Mouse (Mus musculus) layer of hippocampus, adult 2 months (tissue): ENCODE measurements at regions not wholly inside any gene's neighbourhood (a gene's known extent, or its start where the extent isn't known, plus 50 kb on each side); places are given as distances from the start of the nearest gene placed in this dataset.

ENCODE experiments used
- DNase-seq, 2 experiments: peaks; one replicate each; pipeline ENCODE4 v3.0.0; 2022; ENCODE audit warnings: low spot score in 2 of 2
- H3K27ac ChIP-seq: fragments of 200-600 bp; 2 replicates; pipeline ENCODE4 v1.8.1; 2022
- H3K4me3 ChIP-seq: fragments of 200-600 bp; 2 replicates; pipeline ENCODE4 v1.8.1; 2022; ENCODE audit warnings: mild to moderate bottlenecking
- CTCF ChIP-seq: fragments of 200-600 bp; conservative IDR thresholded peaks from 2 replicates; pipeline ENCODE4 v1.8.1; 2022; ENCODE audit warnings: antibody characterized with exemption, mild to moderate bottlenecking, moderate library complexity

DNA sequence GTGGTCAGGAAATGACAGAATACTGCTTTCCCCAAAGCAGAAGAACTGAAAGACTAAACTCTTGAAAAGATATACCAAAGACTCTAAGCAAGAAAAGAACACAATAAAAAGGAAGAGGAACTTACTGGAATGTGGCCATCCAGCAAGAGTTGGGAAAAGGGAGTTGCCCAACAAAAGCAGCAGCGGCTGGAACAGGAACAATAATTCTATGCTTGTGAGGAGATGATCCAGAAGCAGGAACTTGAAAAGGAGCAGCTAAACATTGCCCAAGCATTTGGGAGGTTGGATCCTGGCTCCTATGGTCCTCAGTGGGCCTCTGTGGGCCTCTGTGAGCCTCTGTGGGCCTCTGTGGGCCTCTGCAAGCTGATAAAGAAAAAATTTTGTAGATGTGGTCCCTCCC, 97.7 kb upstream of the Hpf1 start:
- Histone ChIP-seq H3K4me3 (no peak overlapping the region), H3K27ac (no peak overlapping the region)
- no peak for TF ChIP-seq CTCF
- no peak for DNase-seq

DNA sequence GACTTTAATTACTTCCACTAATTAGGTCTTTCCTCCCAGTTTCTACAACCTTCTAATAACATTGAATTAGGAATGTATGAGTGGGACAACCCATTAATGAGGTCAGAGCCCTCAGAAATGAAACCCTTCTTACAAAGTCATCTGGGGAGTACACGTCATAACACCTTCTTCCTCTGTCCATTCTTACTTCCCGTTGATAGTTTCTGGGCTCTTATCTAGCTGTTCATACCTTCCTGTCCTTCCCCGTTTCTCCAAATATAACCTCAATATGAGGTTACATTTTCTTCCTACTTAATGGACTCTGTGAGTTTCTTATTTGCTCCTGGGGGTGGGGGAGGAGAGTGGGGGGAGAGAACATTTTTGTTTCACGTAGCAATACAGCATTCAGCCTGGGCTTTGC, 85.4 kb upstream of the Hpf1 start:
- H3K27ac ChIP-seq = no peak overlapping the region
- no peak for TF ChIP-seq CTCF
- DNase-seq = no peak
- no peak overlapping the region for H3K4me3 ChIP-seq

DNA sequence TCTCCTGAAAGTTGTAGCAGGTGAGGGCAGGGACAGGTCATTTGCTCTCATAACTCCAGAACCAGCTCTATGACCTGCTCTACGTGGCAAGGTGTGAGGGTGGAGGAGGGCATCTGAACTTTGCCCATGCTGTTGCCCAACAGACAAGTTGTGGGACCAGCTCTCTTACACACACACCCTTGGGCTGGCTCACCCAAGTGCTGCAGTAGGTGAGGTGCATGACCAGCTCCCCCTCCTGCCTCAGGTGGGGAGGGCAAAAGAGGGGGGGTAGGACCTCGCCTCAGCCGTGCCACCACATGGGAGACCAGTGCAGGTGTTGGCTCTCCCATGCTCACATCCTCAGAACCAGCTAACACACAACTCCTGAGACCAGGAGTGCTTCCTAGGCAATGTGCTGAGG, 83.4 kb upstream of the Hpf1 start:
- TF ChIP-seq CTCF = no peak
- no peak overlapping the region for H3K27ac ChIP-seq
- DNase-seq = no peak
- H3K4me3 ChIP-seq = no peak overlapping the region

DNA sequence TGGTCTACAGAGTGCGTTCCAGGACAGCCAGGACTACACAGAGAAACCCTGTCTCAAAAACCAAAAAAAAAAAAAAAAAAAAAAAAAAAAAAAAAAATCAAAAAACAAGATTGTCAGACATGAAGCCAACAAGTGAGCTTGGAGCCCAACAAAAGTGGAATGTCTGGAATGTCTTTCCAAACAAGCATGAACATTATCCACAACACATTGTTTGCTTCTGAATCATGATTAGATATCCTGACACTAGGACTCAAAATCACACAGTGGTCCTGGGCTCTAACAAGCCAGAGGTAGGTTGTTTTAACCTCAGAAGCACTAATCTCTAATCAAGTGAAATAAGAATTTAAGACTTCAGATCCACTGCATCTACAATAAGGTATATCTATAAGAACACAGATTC, 80.4 kb upstream of the Hpf1 start:
- no peak for DNase-seq
- no peak overlapping the region for H3K27ac ChIP-seq
- TF ChIP-seq CTCF = no peak
- H3K4me3 ChIP-seq = no peak overlapping the region

DNA sequence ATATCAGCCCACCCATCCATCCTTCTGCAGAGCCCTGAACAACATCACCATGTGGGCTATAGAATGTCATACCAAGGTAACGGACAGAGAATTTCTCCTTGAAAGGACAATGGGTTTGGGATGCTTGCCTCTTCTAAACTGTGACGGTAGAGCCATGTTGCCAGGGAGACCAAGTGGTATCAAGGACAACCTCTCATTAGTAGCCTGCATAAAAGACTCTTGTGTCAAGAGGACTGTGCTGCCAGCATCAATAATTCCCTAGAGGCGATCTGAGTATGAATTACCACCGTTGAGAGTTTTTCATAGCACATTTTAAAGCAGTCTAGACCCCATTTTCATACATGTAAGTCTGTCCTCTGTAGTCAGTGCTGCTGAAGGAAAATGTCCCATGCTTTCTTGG, 79.3 kb upstream of the Hpf1 start:
- Histone ChIP-seq H3K27ac (no peak overlapping the region), H3K4me3 (no peak overlapping the region)
- peak in 1 of 2 experiments; percentile 16 for DNase-seq
- TF ChIP-seq CTCF = no peak

DNA sequence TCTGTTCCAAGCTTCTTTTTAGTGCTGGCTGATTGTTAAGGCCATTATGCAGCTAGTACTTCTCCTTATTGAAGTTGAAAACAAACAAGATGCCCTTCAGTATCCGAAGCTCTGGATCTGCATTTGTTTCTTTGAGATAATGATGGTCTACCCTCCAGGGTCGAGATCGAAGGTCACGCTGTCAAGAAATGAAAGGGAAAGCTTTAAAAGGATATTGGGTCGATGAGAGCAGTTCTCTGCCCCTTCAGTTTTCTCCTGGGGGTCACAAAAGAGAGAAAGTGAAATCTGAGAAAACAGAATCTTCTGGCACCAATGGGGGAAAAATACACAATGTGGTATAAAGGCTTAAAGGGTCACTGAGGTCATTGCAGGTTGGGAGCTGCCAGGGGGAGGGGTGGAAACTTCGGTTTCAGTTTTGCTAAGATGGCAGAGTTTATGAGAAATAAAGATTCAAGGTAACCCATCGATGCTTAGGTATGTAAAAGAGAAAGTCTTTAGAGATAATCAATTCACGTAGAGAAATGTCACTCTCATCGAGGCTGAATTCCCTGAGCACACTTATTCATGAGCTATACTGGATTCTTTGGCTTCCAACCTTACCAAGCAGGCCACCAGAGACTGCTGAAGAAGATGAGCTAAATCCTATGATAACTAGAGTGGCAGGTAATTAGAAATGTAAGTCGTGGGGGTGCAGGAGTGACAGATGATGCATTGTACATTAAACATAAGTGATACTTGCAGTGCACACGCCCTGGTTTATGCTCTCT, 64.4 kb upstream of the Hpf1 start:
- no peak for DNase-seq
- Histone ChIP-seq H3K27ac (no peak overlapping the region), H3K4me3 (no peak overlapping the region)
- no peak for TF ChIP-seq CTCF

DNA sequence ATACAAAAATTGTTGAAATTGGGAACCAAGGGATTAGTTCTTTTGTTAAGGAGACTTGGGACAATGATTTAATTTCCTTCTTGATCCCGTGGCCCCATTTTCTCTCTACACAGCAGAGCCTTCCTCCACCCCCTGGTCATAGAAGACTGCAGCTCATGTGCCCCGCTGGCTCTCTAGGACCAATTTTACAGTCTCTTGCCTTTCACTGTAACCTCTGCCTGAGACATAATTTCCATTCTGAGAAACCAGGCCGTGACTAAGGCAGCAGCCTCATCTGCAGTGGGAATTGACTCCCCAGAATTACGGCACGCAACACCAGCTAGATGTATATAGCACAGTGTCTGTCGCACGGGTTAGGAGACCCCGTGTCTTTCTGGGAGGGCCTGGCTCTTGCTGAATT, 63.0 kb upstream of the Hpf1 start:
- Histone ChIP-seq H3K27ac (no peak overlapping the region), H3K4me3 (no peak overlapping the region)
- DNase-seq = no peak
- TF ChIP-seq CTCF = no peak

DNA sequence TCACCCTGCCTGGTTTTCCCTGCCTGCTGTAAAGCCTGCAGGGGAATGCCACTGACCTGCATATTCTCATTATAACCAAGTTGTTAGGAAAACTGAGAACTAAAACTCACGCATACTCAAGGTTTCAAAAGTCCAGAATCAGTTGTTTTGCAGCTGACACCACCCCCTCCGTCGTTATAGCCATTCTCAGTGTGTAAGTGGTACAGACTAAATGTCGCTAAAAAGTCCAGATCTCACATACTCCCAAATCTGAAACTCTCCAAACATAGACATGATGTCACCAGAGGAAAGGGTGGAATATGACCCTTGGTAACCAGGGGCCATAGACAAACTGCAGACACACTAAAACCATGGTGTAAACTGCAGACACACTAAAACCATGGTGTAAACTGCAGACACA, 61.1 kb upstream of the Hpf1 start:
- no peak overlapping the region for H3K27ac ChIP-seq
- DNase-seq = no peak
- H3K4me3 ChIP-seq = no peak overlapping the region
- TF ChIP-seq CTCF = no peak

DNA sequence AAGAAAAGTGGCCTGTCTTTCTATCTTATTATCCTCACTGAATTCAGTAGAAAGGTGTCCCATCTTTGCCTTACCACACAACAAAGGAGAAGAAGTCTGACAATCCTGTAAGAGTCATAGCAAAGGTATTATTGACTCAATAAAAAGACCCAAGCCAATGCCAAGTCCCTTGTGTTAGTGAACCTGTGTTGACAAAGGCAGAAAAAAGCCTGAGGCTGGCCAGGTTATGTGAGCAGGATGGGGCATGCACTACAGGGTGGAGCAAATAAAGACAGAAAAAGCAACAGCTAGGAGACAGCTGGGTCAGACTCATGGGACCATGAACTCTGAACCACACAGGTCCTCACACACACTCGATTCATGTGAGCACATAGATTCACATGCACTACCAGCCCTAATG, 59.7 kb upstream of the Hpf1 start:
- no peak for DNase-seq
- no peak for TF ChIP-seq CTCF
- Histone ChIP-seq H3K27ac (no peak overlapping the region), H3K4me3 (no peak overlapping the region)

DNA sequence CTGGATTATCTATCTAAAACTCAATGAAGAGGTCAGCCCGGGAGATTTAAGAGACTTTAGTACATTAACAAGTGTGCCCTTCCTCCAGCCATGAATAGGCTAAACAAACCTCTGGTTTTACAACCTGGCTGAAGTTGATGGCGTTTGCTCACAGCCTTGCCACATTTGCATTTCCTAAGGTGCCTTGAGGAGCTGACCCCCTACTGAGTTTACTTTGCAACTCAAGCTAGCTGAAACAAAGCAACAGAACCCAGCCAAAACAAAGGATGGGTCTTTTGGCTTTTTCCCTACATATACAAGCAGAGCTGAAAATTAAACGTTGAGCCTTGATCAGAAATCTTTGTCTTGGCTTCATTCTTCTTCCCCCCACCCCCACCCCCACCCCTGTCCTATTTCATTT, 51.7 kb upstream of the Hpf1 start:
- no peak for DNase-seq
- Histone ChIP-seq H3K27ac (no peak overlapping the region), H3K4me3 (no peak overlapping the region)
- TF ChIP-seq CTCF = no peak
